Comparison of ENCODE assay signal across 8 mouse cellular contexts in the genomic region with DNA sequence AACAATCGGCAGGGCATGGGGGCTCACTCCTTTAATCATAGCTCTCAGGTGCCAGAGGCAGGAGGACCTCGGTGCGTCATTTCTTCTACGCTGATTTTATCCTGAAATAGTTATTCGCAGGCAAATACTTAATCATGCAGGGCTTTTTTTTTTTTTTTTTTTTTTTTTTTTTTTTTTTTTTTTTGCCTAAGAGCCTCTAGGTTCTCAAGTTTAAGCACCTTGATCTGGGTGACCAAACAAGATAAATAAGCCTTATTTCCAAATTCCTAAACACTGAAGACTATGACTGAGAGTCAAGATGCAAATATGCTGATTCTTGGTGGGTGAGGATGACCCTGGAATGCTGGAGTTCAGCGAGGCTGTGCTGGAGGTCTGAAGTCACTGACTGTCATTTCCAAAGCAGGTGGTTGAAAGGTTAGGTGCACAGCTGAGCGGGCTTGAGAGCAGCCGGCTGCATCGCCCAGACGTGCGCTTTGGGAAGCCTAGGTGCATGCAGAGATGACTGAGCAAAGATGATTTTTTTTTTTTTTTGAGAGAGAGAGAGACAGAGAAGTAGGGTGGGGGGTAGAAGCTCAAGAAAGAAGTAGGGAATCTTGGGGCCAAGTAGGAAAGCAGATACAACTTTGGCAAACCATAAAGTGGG. TPM values are rescaled to one million over a fixed set of nuclear protein-coding genes. Genes with fewer than 3 reads are reported as not detected.
DNase-seq lines count a peak whose midpoint lies in the region; ATAC-seq and TF ChIP-seq lines count a peak whose summit lies in the region.

No protein-coding gene starts in this region.

- no peaks in the 10 kb centered on the region for H3K27me3 ChIP-seq in hindbrain, embryonic 14.5 days (ENCODE audit: control insufficient read depth, insufficient read depth, low read length)
- no peaks in the 10 kb centered on the region for H3K27me3 ChIP-seq in liver, embryonic 13.5 days
- H3K27me3 ChIP-seq in splenic B cell, adult 2 months (ENCODE audit: control insufficient read depth, insufficient read depth, low read length, poor library complexity, severe bottlenecking) = no peaks in the 10 kb centered on the region

- peak overlapping the region; percentile 63 for H3K4me2 ChIP-seq in hindbrain, embryonic 14.5 days (replicated peaks)
- peak overlapping the region; percentile 73 for H3K4me2 ChIP-seq in liver, embryonic 13.5 days

- no peak for TF ChIP-seq CTCF in left cerebral cortex, adult 2 months (IDR thresholded peaks at IDR 0.05)

- H3K4me1 ChIP-seq in brown adipose tissue, adult 24 weeks (ENCODE audit: control insufficient read depth, insufficient read depth, insufficient read length, low read length) = 0 out of 2 replicates have a peak, but pooled peaks cover 2% of the 10 kb centered on the region
- H3K4me1 ChIP-seq in hindbrain, embryonic 14.5 days (replicated peaks; ENCODE audit: control insufficient read depth, insufficient read depth, low read length) = 0 out of 2 replicates have a peak, but pooled peaks cover 9% of the 10 kb centered on the region
- peaks cover 36% of the 10 kb centered on the region for H3K4me1 ChIP-seq in liver, embryonic 13.5 days (replicated peaks)

- H3K27ac ChIP-seq in left cerebral cortex, adult 2 months = no peak overlapping the region
- no peak overlapping the region for H3K27ac ChIP-seq in brown adipose tissue, adult 24 weeks (replicated peaks; ENCODE audit: low read depth, low read length)
- H3K27ac ChIP-seq in hindbrain, embryonic 14.5 days = no peak overlapping the region
- peak overlapping the region; percentile 69 for H3K27ac ChIP-seq in liver, embryonic 13.5 days

- H3K4me3 ChIP-seq in left cerebral cortex, adult 2 months = peak overlapping the region; percentile 91
- peak overlapping the region; percentile 89 for H3K4me3 ChIP-seq in brown adipose tissue, adult 24 weeks (ENCODE audit: insufficient read depth, low read depth, low read length)
- peak overlapping the region; percentile 62 for H3K4me3 ChIP-seq in hindbrain, embryonic 14.5 days (replicated peaks; ENCODE audit: low read length)
- H3K4me3 ChIP-seq in liver, embryonic 13.5 days (replicated peaks) = peak overlapping the region; percentile 86

- no peak for ATAC-seq in hindbrain, embryonic 14.5 days (ENCODE audit: low FRiP score)
- no peak for ATAC-seq in liver, embryonic 13.5 days (ENCODE audit: low read depth)

- no peaks in the 10 kb centered on the region for H3K9me3 ChIP-seq in hindbrain, embryonic 14.5 days (ENCODE audit: control insufficient read depth, low read length)
- no peaks in the 10 kb centered on the region for H3K9me3 ChIP-seq in liver, embryonic 13.5 days (replicated peaks)

- WGBS in hindbrain, embryonic 14.5 days = 41% methylated on average over 11 of the region's 11 CpGs
- 30% methylated on average over 11 of the region's 11 CpGs for WGBS in liver, embryonic 13.5 days (ENCODE audit: insufficient replicate concordance)

- H3K36me3 ChIP-seq in hindbrain, embryonic 14.5 days (replicated peaks; ENCODE audit: control insufficient read depth, insufficient read depth) = peaks cover 14% of the 10 kb centered on the region
- H3K36me3 ChIP-seq in liver, embryonic 13.5 days = peaks cover 25% of the 10 kb centered on the region
- H3K36me3 ChIP-seq in splenic B cell, adult 2 months (ENCODE audit: control insufficient read depth, insufficient read depth, low read length, poor library complexity, severe bottlenecking) = peaks cover 6% of the 10 kb centered on the region

- intact Hi-C loops in left cerebral cortex, adult 2 months (cut with DNase I) = loop anchor here (5.0 kb wide), 1 partner anchor 1214 kb away; a partner anchor contains a TSS

- H3K9ac ChIP-seq in hindbrain, embryonic 14.5 days = peak overlapping the region; percentile 70
- H3K9ac ChIP-seq in liver, embryonic 13.5 days = peak overlapping the region; percentile 89

- DNase-seq in left cerebral cortex, adult 2 months (ENCODE audit: extremely low spot score in 1 of 2, low spot score in 2 of 2) = no peak
- DNase-seq in left cerebral cortex, adult 11 months (ENCODE audit: low spot score) = no peak
- no peak for DNase-seq in hindbrain, embryonic 14.5 days (ENCODE audit: low spot score)
- DNase-seq in liver, embryonic 13.5 days = no peak
- peak; percentile 50 for DNase-seq in splenic B cell, adult 2 months (ENCODE audit: low read depth, low spot score)
- DNase-seq in left cerebral cortex, adult 8-10 months (ENCODE audit: low spot score in 2 of 2) = no peak
- DNase-seq in testis, postnatal 14 days (ENCODE audit: low spot score) = no peak

RNA-seq across cellular contexts. Expression of a gene that starts 0.9 kb away (rescaled TPM):
- 10 to 100 TPM; 44.8 to 50.0 TPM for total RNA-seq in left cerebral cortex, adult 2 months (2021)
- 21.7 and 22.4 TPM in 2 replicates for polyA plus RNA-seq in brown adipose tissue, adult 24 weeks (2012; ENCODE audit: insufficient read depth, insufficient read length, missing spikeins)
- polyA plus RNA-seq in hindbrain, embryonic 14.5 days (2014; fragmentation: Nextera tagmentation; extraction: Ambion mirVana) = 9.9 and 10.4 TPM in 2 replicates
- 20.2 and 24.7 TPM in 2 replicates for polyA plus RNA-seq in liver, embryonic 13.5 days (2015; fragmentation: Nextera tagmentation; extraction: Ambion mirVana)
- total RNA-seq in left cerebral cortex, adult 8-10 months (2022) = 10 to 100 TPM; 36.4 to 43.3 (median 39.8) TPM
